Mouse (Mus musculus) brain, embryonic 14.5 days (tissue): ENCODE results near the gene Tnfrsf8. TPM values are rescaled to one million over a fixed set of nuclear protein-coding genes. Genes with fewer than 3 reads are reported as not detected.

Experiments
- DNase-seq: peaks from one replicate; pipeline ENCODE4 v3.0.0-alpha.2; 2011; ENCODE audit warnings: low read depth
- CTCF ChIP-seq: fragments of 200-500 bp; IDR thresholded peaks from 2 replicates; pipeline ENCODE4 v1.5.1; 2012; ENCODE audit warnings: inconsistent platforms, mild to moderate bottlenecking, moderate library complexity, borderline replicate concordance; ENCODE audit not compliant: insufficient read depth, insufficient read length; ENCODE audit errors: extremely low read depth
- POLR2A ChIP-seq: fragments of 200-500 bp; IDR thresholded peaks from 2 replicates; pipeline ENCODE4 v1.6.1; 2012; ENCODE audit warnings: mild to moderate bottlenecking, inconsistent platforms, borderline replicate concordance; ENCODE audit not compliant: poor library complexity, insufficient read depth, insufficient read length, severe bottlenecking; ENCODE audit errors: extremely low read depth
- polyA plus RNA-seq: library from polyadenylated mRNA; depleted of rRNA; stranded (reverse); fragments of >200 nt; gene quantifications from 2 replicates; pipeline ENCODE4 v1.2.3, GENCODE M21; 2012; rRNA removed

Gene Tnfrsf8
- polyA plus RNA-seq, 1 experiment = 0.40 TPM

GRCm38 (mm10) chr4:145219240-145219985 lies 95.6 kb downstream of the Tnfrsf8 start:
- TF ChIP-seq CTCF (peak; percentile 14; the same call in 1 of the 2 replicates), POLR2A (no peak)
- DNase-seq = no peak

- TF ChIP-seq POLR2A = no peak
- no peak for TF ChIP-seq CTCF
- no peak for DNase-seq
Observed at GRCm38 (mm10) chr4:145217837-145218236, 97.1 kb downstream of the Tnfrsf8 start.

Other genes starting within 250 kb of the Tnfrsf8 start
- gene Vps13d, start 120.2 kb downstream of the Tnfrsf8 start, polyA plus RNA-seq = 19.0 and 26.9 TPM in 2 replicates
- 2.2 and 3.4 TPM in 2 replicates for gene Tnfrsf1b, start 68.3 kb downstream of the Tnfrsf8 start, polyA plus RNA-seq
- 0.04 and 0.05 TPM in 2 replicates for gene Zfp990, start 195.6 kb upstream of the Tnfrsf8 start, polyA plus RNA-seq